ENCODE assay signal across 19 mouse cellular contexts in genomic region chr2:166732860-166733259, GRCm38 (mm10). TPM values are rescaled to one million over a fixed set of nuclear protein-coding genes. Genes with fewer than 3 reads are reported as not detected.
A peak's percentile ranks its signal among the peaks of the same experiment; 100 is the strongest.
DNase-seq lines count a peak whose midpoint lies in the region; ATAC-seq lines count a peak whose summit lies in the region.
"Had no signal": no experiment of that assay in that cellular context is flagged by ENCODE, and none has a peak within 500 bp of the region (broad histone marks: within the 10 kb centered on the region; RNA-seq: fewer than 3 reads in every experiment).

No protein-coding gene starts in this region.

- H3K27me3 ChIP-seq in hindbrain, embryonic 10.5 days (ENCODE audit: insufficient read depth, poor library complexity, severe bottlenecking), result no peaks in the 10 kb centered on the region
- H3K27me3 ChIP-seq in hindbrain, embryonic 16.5 days (replicated peaks; ENCODE audit: control insufficient read depth, insufficient read depth, low read length), result no peaks in the 10 kb centered on the region
- no peaks in the 10 kb centered on the region for H3K27me3 ChIP-seq in heart, embryonic 12.5 days (replicated peaks)
- H3K27me3 ChIP-seq: embryonic facial prominence, embryonic 12.5 days; forebrain, embryonic 15.5 days; hindbrain, embryonic 15.5 days had no signal

- no peaks in the 10 kb centered on the region for H3K9me3 ChIP-seq in hindbrain, embryonic 10.5 days
- no peaks in the 10 kb centered on the region for H3K9me3 ChIP-seq in hindbrain, embryonic 16.5 days (ENCODE audit: control insufficient read depth, low read length)
- no peaks in the 10 kb centered on the region for H3K9me3 ChIP-seq in heart, embryonic 12.5 days (replicated peaks)
- H3K9me3 ChIP-seq: embryonic facial prominence, embryonic 12.5 days; forebrain, embryonic 15.5 days; hindbrain, embryonic 15.5 days had no signal

- peaks cover 40% of the 10 kb centered on the region for H3K4me1 ChIP-seq in hindbrain, embryonic 10.5 days (replicated peaks)
- peaks cover 18% of the 10 kb centered on the region for H3K4me1 ChIP-seq in hindbrain, embryonic 16.5 days (ENCODE audit: control insufficient read depth, insufficient read depth, low read depth, low read length)
- peaks cover 21% of the 10 kb centered on the region for H3K4me1 ChIP-seq in heart, embryonic 12.5 days (replicated peaks)

- H3K27ac ChIP-seq in hindbrain, embryonic 10.5 days, result peak overlapping the region; percentile 31; the same call in 1 of the 2 replicates
- H3K27ac ChIP-seq in hindbrain, embryonic 16.5 days (ENCODE audit: low read depth, low read length), result no peak overlapping the region
- no peak overlapping the region for H3K27ac ChIP-seq in heart, embryonic 12.5 days (ENCODE audit: poor library complexity, severe bottlenecking)
- H3K27ac ChIP-seq: embryonic facial prominence, embryonic 12.5 days; forebrain, embryonic 15.5 days; hindbrain, embryonic 15.5 days had no signal

- ATAC-seq in hindbrain, embryonic 16.5 days, result no peak
- ATAC-seq in granulocyte monocyte progenitor cell, adult 5-6 weeks (replicated peaks; ENCODE audit: poor library complexity, severe bottlenecking), result peak; percentile 41
- ATAC-seq in neutrophil, adult 5-6 weeks (ENCODE audit: extremely low read depth, insufficient number of reproducible peaks, low FRiP score, poor library complexity, severe bottlenecking), result 0 out of 2 replicates have a peak, but pooled peaks have one; percentile 21
- no peak for ATAC-seq in heart, embryonic 12.5 days (ENCODE audit: insufficient number of reproducible peaks, low FRiP score)
- ATAC-seq: forebrain, embryonic 15.5 days; inflammation-experienced regulatory T-cells, adult 6 months had no signal

- H3K36me3 ChIP-seq in hindbrain, embryonic 10.5 days, result no peaks in the 10 kb centered on the region
- H3K36me3 ChIP-seq in hindbrain, embryonic 16.5 days (ENCODE audit: control insufficient read depth, insufficient read depth, low read length), result no peaks in the 10 kb centered on the region
- H3K36me3 ChIP-seq in heart, embryonic 12.5 days, result no peaks in the 10 kb centered on the region
- H3K36me3 ChIP-seq: embryonic facial prominence, embryonic 12.5 days; forebrain, embryonic 15.5 days; hindbrain, embryonic 15.5 days had no signal

- no peak overlapping the region for H3K4me2 ChIP-seq in hindbrain, embryonic 16.5 days (ENCODE audit: low read length)
- H3K4me2 ChIP-seq in heart, embryonic 12.5 days, result no peak overlapping the region
- H3K4me2 ChIP-seq: embryonic facial prominence, embryonic 12.5 days; forebrain, embryonic 15.5 days; heart, embryonic 11.5 days; hindbrain, embryonic 15.5 days had no signal

- H3K4me3 ChIP-seq in hindbrain, embryonic 10.5 days, result no peak overlapping the region
- H3K4me3 ChIP-seq in hindbrain, embryonic 16.5 days (ENCODE audit: low read length), result no peak overlapping the region
- no peak overlapping the region for H3K4me3 ChIP-seq in heart, embryonic 12.5 days
- H3K4me3 ChIP-seq: embryonic facial prominence, embryonic 12.5 days; forebrain, embryonic 15.5 days; hindbrain, embryonic 15.5 days had no signal

- no peak for DNase-seq in hindbrain, embryonic 10.5 days (ENCODE audit: low spot score)
- peak; percentile 39 to 48 for DNase-seq in B cell, adult 2 months
- DNase-seq in heart, adult 11 months, result no peak
- DNase-seq: adrenal gland, adult 8-10 months; adrenal gland, postnatal 36 days; cerebellum, adult 11 months; cerebellum, adult 8-10 months; cerebellum, postnatal 14 days; gastrocnemius, postnatal 25 days; heart, adult 18-20 months had no signal

- WGBS in hindbrain, embryonic 10.5 days, result 93% methylated on average over 2 of the region's 2 CpGs
- WGBS in hindbrain, embryonic 16.5 days, result 85% methylated on average over 2 of the region's 2 CpGs
- 72% methylated on average over 2 of the region's 2 CpGs for WGBS in heart, embryonic 12.5 days

- H3K9ac ChIP-seq in hindbrain, embryonic 16.5 days (ENCODE audit: low read depth, low read length), result no peak overlapping the region
- H3K9ac ChIP-seq in heart, embryonic 12.5 days, result no peak overlapping the region
- H3K9ac ChIP-seq: embryonic facial prominence, embryonic 12.5 days; forebrain, embryonic 15.5 days; hindbrain, embryonic 15.5 days had no signal

RNA-seq across cellular contexts. Expression of gene Prex1, which starts 19.2 kb away (rescaled TPM):
- 36.8 and 44.1 TPM in 2 replicates for polyA plus RNA-seq in hindbrain, embryonic 10.5 days (2016; fragmentation: Nextera tagmentation; extraction: Ambion mirVana)
- polyA plus RNA-seq in hindbrain, embryonic 16.5 days (2015; fragmentation: Nextera tagmentation; extraction: Ambion mirVana), result 27.3 and 32.5 TPM in 2 replicates
- total RNA-seq in granulocyte monocyte progenitor cell, adult 5-6 weeks (2014; fragmentation: Nextera tagmentation), result 29.4 and 39.0 TPM in 2 replicates
- 13.4 and 15.6 TPM in 2 replicates for total RNA-seq in granulocyte monocyte progenitor cell, adult 5-6 weeks (2017)
- total RNA-seq in neutrophil, adult 5-6 weeks (2017), result 111 and 119 TPM in 2 replicates
- 12.0 and 13.6 TPM in 2 replicates for polyA plus RNA-seq in heart, embryonic 12.5 days (2016; fragmentation: Nextera tagmentation; extraction: Ambion mirVana)

RNA-seq across cellular contexts. Expression of gene Trp53rkb, which starts 59.5 kb away (rescaled TPM):
- polyA plus RNA-seq in hindbrain, embryonic 10.5 days (2016; fragmentation: Nextera tagmentation; extraction: Ambion mirVana), result 11.0 and 12.8 TPM in 2 replicates
- 7.3 and 7.8 TPM in 2 replicates for polyA plus RNA-seq in hindbrain, embryonic 16.5 days (2015; fragmentation: Nextera tagmentation; extraction: Ambion mirVana)
- total RNA-seq in granulocyte monocyte progenitor cell, adult 5-6 weeks (2014; fragmentation: Nextera tagmentation), result 2.1 and 4.5 TPM in 2 replicates
- total RNA-seq in granulocyte monocyte progenitor cell, adult 5-6 weeks (2017), result 2.2 and 5.3 TPM in 2 replicates
- total RNA-seq in neutrophil, adult 5-6 weeks (2017), result 6.1 and 6.8 TPM in 2 replicates
- 5.5 and 6.1 TPM in 2 replicates for polyA plus RNA-seq in heart, embryonic 12.5 days (2016; fragmentation: Nextera tagmentation; extraction: Ambion mirVana)

Comparison
In these comparisons a context has a peak if more than half of its experiments do, and no peak if none do; other contexts are left out.
1. DNase-seq: peak in B cell, adult 2 months (2 of 2); none in hindbrain, embryonic 10.5 days (single experiment) and heart, adult 11 months (single experiment).
2. ATAC-seq: peak in granulocyte monocyte progenitor cell, adult 5-6 weeks (single experiment) and neutrophil, adult 5-6 weeks (single experiment); none in hindbrain, embryonic 16.5 days (single experiment) and heart, embryonic 12.5 days (single experiment).